Mouse (Mus musculus): Measurements from ENCODE around the gene Zcwpw1. TPM values are rescaled to one million over a fixed set of nuclear protein-coding genes. Genes with fewer than 3 reads are reported as not detected.

Zcwpw1 gene
- total RNA-seq, 2 experiments from 2014 or later: 4.4 to 7.4 TPM

DNA sequence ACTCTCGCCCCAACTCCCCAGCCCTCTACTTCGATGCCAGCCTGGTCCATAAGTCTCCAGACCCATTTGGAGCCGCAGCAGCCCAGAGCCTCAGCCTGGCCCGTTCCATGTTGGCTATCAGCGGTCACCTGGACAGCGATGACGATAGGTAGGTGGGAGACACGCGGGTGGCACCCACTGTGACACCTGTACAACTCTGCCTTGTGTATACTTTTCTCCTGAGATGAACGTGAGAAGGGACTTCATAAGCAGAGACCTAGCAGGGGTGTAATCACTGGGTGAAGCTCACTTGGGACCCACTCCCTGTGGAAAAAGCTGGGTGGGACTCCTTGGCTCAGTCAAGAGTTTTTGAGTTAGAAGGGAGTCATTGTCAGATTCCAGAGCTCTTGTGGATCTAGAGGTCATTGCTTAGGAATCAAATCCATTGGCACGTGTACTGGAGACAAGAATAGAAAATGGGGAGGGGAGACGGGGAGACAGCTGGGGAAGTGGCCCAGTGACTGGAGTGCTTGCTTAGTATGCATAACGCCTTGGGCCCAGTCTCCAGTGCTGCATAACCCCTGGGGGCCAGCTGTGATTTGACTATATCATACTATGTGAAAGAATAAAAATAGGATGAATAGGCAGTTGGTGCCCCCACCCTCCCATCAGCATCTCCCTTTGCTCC lies 36.2 kb upstream of the Zcwpw1 start:
- DNase-seq (ENCODE audit: low spot score in 2 of 2): no peak
- intact Hi-C loops (cut with DNase I): no loop called here

DNA sequence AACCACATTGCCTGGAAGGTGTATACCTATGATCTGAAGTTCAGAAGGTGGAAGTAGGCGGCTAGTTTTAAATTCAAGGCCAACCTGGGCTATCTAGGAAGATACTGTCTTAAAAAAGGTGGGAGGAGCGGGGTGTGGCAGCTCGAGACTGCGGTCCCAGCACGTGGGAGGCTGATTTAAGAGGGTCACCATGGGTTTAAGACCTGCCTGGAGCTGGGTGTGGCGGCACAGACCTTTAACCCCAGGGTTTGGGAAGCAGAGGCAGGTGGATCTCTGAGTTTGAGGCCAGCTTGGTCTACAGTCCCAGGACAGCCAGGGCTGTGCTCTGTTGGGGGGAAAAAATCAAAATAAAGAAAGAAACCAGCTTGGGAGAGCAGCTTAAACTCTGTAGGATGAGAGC lies 35.6 kb upstream of the Zcwpw1 start:
- intact Hi-C loops (cut with DNase I): no loop called here
- no peak for DNase-seq (ENCODE audit: low spot score in 2 of 2)

DNA sequence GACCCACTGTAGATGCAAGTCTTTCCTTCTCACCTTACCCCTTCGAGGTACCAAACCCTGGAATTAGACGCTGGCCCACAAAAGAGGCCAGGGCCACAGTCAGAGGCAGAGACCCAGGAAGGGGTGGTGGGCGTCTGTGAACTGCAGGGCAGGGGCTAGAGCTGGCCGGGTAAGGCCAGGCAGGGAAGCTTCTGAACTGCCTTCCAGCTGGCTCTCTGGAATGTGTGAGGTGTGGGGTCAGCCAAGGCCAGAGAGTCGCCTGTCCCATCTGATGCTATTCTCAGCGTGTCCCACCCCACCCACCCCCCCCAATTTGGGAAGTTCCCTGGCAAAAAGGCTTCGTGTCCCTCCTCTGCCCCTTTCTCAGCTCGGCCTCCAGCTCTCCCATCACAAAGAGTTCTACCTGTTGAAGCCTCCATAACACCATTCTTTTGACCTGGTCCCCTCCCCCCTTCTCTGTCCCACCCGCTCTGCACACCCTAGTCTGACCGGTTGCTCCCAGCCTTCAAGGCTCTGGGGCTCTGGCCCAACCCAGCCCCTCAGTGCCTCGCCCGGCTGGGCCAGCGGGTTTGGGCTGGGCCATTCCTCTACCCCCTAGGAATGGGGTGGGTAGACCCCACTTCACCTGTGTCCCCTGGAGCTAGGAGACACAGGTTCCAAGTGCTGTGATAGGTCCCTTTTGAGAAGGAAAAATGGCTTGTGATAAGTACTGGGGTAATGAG lies 34.3 kb upstream of the Zcwpw1 start:
- intact Hi-C loops (cut with DNase I): no loop called here

DNA sequence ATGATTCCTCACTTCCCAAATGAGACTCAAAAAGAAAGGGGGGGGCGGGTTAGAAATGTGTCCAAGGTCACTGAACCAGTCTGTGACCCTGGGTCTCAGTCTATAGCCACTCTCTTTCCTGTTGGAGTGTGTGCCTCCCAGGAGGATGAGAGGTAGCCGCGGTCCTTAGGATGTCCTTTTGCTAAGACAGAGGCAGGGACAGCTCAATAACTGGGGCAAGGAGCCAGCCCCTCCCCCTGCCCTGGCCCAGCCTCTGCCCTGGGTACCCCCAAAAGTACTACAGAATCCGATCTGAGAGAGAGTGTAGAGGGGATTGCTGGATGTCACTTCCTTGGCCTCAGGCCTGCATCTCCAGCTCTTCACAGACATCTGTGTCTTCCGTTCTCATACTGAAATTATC lies 32.2 kb upstream of the Zcwpw1 start:
- intact Hi-C loops (cut with DNase I): no loop called here
- DNase-seq (ENCODE audit: low spot score in 2 of 2): no peak

More for the DNA sequence above, 34.3 kb upstream of the Zcwpw1 start:
- DNase-seq (ENCODE audit: low spot score in 2 of 2): no peak

DNA sequence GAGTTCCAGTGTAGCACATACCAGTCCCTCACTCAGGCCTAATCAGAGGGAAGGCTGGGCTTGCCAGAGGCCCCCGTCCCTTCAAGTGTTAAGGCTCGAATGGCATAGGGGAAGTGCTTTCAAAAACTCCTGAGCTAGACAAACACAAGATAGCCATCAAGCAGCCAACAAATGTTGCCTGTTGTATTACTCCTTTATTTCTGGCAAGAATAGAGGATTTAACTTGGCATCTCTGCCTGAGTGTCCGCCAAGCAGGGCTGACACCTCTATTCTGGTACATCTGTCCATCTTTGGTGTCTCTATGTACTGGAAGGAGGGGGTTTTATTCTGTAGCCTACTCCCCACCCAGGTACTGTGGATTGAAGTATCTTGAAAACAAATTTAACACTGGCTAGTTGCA lies 31.5 kb upstream of the Zcwpw1 start:
- DNase-seq (ENCODE audit: low spot score in 2 of 2): no peak
- intact Hi-C loops (cut with DNase I): no loop called here

DNA sequence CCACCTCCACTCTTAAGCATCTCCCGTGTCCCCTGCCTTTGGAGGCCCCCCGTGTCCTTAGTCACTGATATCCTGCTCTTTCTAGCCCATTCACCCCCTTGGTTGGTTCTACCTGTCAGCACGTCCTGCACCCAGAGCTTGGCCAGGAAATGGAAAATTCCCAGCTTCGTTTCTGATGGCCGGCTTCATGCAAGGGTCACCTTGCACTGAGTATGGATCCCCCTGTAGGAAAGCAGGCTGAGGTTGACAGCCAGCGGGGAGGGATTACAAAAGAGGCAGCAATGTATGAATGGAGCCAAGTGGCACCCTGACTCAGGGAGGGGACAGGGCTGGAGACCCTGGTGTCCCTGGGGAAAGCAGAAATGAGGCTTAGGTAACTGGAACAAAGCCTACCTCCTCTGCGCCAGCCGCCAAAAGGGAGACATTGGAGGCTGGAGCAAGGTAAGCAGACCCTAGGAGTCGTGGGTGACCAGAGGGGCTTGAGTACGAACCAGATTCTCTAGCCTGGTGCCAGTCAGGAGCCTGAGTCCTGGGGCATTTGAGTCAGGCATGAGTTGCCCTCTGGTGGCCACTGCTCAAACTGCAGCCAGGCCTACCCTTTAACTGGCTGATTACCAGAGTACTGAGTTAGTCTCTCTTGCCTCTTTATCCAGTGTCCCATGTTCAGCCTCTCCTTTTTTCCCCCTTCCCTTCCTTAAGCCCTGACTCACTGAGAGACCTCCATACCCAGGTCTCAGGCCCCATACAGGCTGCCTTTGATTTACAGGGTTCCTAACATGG lies 30.5 kb upstream of the Zcwpw1 start:
- intact Hi-C loops (cut with DNase I): no loop called here
- peak; percentile 93 to 95 for DNase-seq (ENCODE audit: low spot score in 2 of 2)

DNA sequence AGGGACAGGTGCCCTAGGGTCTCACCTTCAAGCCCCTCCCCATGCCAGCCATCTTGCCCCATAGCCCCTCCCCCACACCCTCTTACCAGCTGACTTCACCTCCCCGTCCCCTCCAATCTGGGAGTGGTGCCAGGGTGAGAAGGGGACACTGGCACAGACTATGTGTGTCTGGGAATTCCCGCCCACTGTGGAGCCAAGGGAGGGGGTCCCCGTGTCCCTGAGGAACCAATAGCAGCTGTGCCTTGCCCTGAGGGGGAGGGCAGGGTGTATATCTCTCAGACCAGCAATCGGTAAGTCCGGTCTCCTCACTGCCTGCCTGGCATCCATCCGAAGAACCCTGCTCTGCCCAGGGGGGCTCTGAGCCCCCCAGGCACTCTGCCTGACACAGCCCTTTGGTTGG lies 29.7 kb upstream of the Zcwpw1 start:
- DNase-seq (ENCODE audit: low spot score in 2 of 2): peak; percentile 76 to 91
- intact Hi-C loops (cut with DNase I): no loop called here

DNA sequence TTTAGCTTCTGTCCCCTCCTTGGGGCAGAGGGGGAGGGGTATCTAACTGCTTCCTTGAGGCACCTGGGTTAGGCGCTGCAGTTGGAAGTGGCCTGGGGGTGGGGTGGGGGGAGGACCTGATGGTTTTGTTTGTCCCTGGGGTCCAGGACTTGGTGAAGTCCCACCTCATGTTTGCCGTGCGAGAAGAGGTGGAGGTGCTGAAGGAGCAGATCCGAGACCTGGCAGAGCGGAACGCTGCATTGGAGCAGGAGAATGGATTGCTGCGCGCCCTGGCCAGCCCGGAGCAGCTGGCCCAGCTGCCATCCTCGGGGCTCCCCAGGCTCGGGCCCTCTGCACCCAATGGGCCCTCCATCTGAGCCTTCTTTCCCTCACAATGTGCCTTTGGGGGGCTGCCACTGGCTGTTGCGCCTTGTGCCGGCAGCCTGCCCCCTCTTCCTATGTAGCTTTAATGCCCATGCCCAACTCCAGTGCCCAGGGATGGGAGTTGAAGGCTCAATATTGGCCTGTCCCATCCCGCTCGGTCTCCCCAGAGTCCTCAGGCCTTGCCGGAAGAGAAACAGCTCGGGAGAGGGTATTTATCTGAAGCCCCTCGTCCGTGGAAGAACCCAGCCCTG lies 28.6 kb upstream of the Zcwpw1 start:
- intact Hi-C loops (cut with DNase I): no loop called here
- DNase-seq (ENCODE audit: low spot score in 2 of 2): no peak

DNA sequence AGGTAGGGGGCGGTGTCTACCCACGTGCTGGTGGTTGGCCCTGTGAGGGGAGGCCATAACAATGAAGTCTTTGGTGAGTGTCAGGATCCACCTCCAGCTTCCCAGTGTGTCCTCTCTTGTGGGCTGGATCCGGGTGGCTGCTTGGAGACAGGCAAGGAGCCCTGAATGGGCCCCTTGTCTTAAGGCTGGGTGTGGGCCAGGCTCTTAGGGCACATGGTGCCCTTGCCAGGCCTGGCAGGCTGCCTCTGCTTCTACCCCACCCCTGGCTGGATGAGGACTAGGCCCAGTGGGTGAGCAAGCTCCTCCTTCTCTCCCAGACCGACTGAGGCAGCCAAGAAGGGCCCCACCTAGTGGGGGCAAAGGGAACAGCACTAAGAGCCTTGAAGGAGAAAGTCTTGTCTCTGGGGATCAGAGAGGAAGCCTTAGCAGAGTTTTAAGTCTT lies 27.6 kb upstream of the Zcwpw1 start:
- intact Hi-C loops (cut with DNase I): loop anchor here (10.0 kb wide), 1 partner anchor 275 kb away; no protein-coding TSS in a partner anchor
- DNase-seq (ENCODE audit: low spot score in 2 of 2): peak; percentile 87 to 94

DNA sequence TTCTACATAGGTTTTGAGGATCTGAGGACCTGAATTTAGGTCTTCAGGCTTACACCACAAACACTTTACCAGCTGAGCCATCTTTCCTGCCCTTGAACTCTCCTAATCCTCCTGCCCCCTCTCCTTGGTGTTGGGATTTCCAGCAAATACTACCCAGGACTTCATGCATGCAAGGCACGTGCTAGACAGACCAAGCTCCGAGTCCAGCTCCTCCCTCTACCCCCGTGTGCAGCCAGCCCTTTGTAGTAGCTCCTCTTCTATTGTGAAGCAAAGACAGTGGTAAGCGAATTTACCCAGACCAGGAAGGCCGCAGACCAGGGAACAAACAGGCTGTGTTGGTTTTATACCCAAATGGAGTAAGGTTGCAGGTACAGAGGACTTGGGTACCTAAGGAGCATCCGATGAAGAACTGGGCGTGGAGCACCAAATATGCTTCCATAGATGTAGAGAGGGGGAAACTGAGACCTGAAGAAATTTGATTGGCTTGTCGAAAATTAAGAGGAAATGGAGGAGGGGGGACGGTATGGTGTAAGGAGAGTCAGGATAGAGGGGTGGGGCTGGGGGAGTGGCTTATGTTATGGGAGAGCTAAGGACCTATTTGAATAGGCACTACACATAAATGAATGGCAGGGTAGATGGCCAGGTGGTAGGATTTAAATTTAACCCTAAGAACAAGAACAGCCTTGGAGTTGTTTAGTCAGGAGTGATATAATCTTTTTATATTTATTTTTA lies 22.8 kb upstream of the Zcwpw1 start:
- no peak for DNase-seq (ENCODE audit: low spot score in 2 of 2)
- intact Hi-C loops (cut with DNase I): loop anchor here (10.0 kb wide), 1 partner anchor 280 kb away; no protein-coding TSS in a partner anchor

DNA sequence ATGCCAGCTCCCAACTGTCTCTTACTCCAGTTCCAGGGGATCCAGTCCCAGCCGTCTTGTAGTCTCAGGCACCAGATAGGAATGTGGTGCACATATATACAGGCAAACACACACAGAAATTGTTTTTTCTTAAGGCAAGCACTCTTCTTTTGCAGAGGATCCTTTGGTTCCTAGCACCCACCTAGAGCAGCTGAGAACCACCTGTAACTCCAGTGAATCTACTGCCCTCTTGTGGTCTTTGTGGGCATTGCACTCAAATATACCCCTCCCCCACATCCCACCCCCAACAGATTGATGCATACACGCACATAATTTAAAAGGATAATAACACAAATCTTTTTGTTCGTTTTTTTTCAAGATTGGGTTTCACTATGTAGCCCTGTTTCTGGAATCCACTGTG lies 21.3 kb upstream of the Zcwpw1 start:
- intact Hi-C loops (cut with DNase I): loop anchor here (10.0 kb wide), 1 partner anchor 281 kb away; no protein-coding TSS in a partner anchor
- no peak for DNase-seq (ENCODE audit: low spot score in 2 of 2)

DNA sequence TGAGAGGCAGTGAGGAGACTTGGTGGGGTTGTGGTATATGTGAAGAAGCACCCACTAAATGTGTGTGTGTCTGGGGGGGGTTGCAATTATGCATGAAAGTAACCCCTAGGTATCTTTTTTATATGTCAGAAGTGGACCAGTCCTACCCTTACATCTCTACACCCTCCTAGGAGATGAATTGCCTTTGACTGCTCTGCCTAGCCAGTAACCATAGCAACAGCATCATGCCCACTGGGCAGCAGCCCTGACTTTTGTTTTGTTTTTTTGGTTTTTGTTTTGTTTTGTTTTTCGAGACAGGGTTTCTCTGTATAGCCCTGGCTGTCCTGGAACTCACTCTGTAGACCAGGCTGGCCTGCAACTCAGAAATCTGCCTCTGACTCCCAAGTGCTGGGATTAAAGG lies 19.1 kb upstream of the Zcwpw1 start:
- no peak for DNase-seq (ENCODE audit: low spot score in 2 of 2)
- intact Hi-C loops (cut with DNase I): loop anchor here (10.0 kb wide), 1 partner anchor 284 kb away; no protein-coding TSS in a partner anchor

DNA sequence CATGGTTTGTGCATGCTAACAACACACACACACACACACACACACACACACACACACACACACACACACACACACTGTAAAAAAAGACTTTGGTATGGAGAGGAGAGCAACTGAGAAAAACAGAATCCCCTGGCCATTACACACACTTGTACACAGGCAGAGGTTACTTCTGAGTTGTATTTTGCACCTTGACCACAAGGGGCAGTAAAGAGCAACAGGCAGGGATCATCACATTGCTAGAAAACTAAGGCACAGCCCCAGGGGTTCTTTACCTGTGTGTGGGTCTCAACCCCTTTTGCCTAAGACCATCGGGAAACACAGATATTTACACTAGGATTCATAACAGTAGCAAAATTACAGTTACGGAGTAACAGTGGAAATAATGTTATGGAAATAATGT lies 16.9 kb upstream of the Zcwpw1 start:
- DNase-seq (ENCODE audit: low spot score in 2 of 2): no peak
- intact Hi-C loops (cut with DNase I): no loop called here

DNA sequence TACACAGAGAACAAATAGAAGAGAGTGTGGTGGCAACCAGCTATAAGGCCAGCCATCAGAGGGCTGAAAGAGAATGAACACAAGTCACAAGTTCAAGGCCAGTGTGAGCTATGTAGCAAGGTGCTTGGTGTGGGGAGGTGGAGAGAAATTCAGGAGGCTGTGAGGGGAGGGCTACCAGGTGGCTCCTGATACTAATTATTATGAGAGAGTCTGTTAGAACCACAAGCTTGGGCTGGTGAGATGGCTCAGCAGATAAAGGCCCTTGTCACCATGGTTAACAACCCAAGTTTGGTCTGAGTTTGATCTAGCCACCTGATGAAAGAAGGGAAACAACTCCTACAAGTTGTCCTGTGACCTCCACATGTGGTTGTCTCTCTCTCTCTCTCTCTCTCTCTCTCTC lies 14.8 kb upstream of the Zcwpw1 start:
- intact Hi-C loops (cut with DNase I): no loop called here
- DNase-seq (ENCODE audit: low spot score in 2 of 2): no peak

DNA sequence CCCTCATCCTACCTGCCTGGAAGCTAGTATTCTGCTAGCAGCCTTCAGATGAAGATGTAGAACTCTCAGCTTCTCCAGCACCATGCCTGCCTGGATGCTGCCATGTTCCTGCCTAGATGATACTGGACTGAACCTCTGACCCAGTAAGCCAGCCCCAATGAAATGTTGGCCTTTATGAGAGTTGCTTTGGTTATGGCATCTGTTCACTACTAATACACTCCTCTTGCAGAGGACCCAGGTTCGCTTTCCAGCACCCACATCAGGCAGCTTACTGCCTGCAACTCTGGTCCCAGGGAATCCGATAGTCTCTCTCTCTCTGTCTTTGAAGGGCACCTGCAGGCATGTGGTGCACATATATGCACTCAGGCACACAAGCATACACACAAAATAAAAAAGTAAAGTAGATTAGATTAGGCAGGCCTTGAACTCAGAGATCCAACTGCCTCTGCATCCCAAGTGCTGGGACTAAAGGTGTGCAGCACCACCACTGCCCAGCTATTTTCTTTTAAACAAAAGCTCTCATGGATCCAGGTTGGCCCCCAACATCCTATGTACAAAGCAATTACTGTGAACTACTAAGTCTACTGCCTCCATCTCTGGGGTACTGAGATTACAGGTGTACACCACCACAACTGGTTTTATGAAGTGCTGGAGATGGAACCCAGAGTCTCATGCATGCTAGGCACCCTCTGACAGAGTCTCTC lies 11.9 kb upstream of the Zcwpw1 start:
- intact Hi-C loops (cut with DNase I): no loop called here
- no peak for DNase-seq (ENCODE audit: low spot score in 2 of 2)

DNA sequence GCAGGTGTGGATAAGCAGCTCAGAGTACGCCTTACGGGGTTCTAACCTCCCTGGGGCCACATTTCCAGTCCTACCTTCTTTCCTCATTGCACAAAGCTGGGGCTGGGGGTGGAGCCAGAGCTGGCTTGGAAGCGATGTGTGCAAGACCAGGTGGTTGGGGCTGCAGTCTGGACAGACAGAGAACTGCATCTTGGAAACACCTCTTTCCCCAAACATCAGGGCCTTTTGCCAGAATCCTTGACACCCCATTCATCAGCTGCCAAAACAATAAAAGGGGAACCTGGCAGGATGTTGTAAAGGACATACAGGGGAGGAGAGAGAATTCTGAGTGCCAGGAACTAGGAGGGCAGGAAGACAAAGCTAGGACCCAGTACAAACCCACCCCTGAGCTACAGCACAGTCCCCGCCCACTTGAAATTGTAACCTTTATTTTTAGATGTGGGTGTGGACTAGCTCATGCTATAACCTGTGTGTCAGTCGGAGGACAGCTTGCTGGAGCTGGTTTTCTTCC lies 11.1 kb upstream of the Zcwpw1 start:
- intact Hi-C loops (cut with DNase I): no loop called here

DNA sequence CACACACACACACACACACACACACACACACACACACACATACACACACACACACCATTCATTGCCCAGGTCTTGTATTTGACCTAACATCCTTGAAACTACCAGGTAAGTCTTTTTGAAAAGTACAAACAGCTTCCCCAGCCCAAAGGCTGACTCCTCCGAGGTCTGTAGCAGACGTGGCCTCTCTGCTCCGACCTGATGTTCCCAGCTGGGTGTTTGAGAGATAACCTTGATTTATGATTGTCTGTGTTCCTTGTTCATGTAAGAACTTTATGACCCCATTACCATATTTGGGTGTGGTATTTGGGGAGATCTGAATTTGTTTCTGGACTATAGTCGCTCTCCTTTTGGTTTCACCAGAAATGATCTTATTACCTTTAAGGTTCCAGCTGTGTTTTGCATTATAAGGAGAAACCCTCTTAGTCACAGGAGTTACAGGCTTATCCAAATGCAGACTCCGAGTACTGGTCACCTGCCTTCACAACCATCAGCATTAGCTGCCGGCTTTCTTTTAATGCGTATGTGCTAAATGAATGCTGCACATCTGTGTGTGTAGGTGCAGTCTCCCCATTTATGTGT lies 10.2 kb upstream of the Zcwpw1 start:
- no peak for DNase-seq (ENCODE audit: low spot score in 2 of 2)
- intact Hi-C loops (cut with DNase I): no loop called here

More for the DNA sequence above, 11.1 kb upstream of the Zcwpw1 start:
- no peak for DNase-seq (ENCODE audit: low spot score in 2 of 2)

DNA sequence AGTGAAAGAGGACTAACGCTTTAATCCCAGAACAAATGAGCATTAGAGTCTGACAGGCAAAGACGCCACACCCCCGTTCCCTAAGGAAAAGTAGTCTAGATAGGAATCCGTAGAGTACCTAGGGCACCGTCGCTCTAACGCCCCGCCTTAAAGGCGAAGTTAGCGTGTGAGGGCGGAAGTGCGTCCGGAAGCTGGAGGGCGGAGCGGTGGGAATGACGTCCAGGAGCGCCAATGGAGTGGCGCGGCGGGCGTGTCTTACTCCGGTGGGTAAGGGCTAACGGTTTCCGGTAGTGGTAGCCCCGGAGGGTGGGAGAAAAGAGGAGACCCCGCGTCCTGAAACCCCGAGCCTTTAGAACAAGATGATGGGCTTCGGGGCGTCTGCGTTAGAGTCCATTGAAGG lies 9.0 kb upstream of the Zcwpw1 start, which contains the start of gene Ppp1r35:
Ppp1r35 (plus strand) TSS at position 215 of the 400 bp plus-strand sequence.
- intact Hi-C loops (cut with DNase I): no loop called here
- DNase-seq (ENCODE audit: low spot score in 2 of 2): peak; percentile 96 to 98
